9 mouse cellular contexts compared by ENCODE assay signal in genomic region chr8:111403391-111403790, GRCm38 (mm10). TPM values are rescaled to one million over a fixed set of nuclear protein-coding genes. Genes with fewer than 3 reads are reported as not detected.
A peak's percentile ranks its signal among the peaks of the same experiment; 100 is the strongest.
DNase-seq lines count a peak whose midpoint lies in the region; ATAC-seq and TF ChIP-seq lines count a peak whose summit lies in the region.
"Had no signal": no experiment of that assay in that cellular context is flagged by ENCODE, and none has a peak within 500 bp of the region (broad histone marks: within the 10 kb centered on the region; RNA-seq: fewer than 3 reads in every experiment).

No protein-coding gene starts in this region.

- TF ChIP-seq CTCF in forebrain, postnatal 0 days (IDR thresholded peaks at IDR 0.05; ENCODE audit: low read depth), result peak; percentile 37; the same call in 1 of the 2 replicates
- TF ChIP-seq CTCF in embryonic fibroblast, embryonic 13.5 days (IDR thresholded peaks at IDR 0.05; ENCODE audit: borderline replicate concordance, insufficient read depth, low read length), result peak; percentile 25; the same call in 1 of the 2 replicates

- H3K4me3 ChIP-seq in forebrain, postnatal 0 days (ENCODE audit: low read depth, low read length), result no peak overlapping the region
- H3K4me3 ChIP-seq in forebrain, embryonic 13.5 days, result no peak overlapping the region
- H3K4me3 ChIP-seq in embryonic fibroblast, embryonic 13.5 days (ENCODE audit: insufficient read depth, low read length), result no peak overlapping the region

- H3K27ac ChIP-seq in forebrain, postnatal 0 days (ENCODE audit: low read depth, low read length), result no peak overlapping the region
- H3K27ac ChIP-seq in forebrain, embryonic 13.5 days, result no peak overlapping the region
- H3K27ac ChIP-seq in embryonic fibroblast, embryonic 13.5 days (ENCODE audit: insufficient read depth, low read length), result no peak overlapping the region

- no peak for ATAC-seq in forebrain, postnatal 0 days
- no peak for ATAC-seq in forebrain, embryonic 13.5 days
- ATAC-seq: inflammation-experienced regulatory T-cells, adult 6 months had no signal

- H3K9me3 ChIP-seq in forebrain, postnatal 0 days (ENCODE audit: low read length), result no peaks in the 10 kb centered on the region
- H3K9me3 ChIP-seq in forebrain, embryonic 13.5 days (replicated peaks), result no peaks in the 10 kb centered on the region

- intact Hi-C loops in gastrocnemius, postnatal 36 days (cut with DNase I), result no loop called here

- TF ChIP-seq POLR2A in embryonic fibroblast, embryonic 13.5 days (IDR thresholded peaks at IDR 0.05; ENCODE audit: low read depth, low read length), result no peak

- no peak overlapping the region for H3K9ac ChIP-seq in forebrain, postnatal 0 days
- no peak overlapping the region for H3K9ac ChIP-seq in forebrain, embryonic 13.5 days

- no peak for DNase-seq in forebrain, postnatal 0 days
- DNase-seq in ovary, postnatal 36 days (ENCODE audit: low spot score), result peak; percentile 16
- no peak for DNase-seq in ovary, adult 18-20 months (ENCODE audit: low spot score)
- peak; percentile 4 to 35 for DNase-seq in thymus, postnatal 10 days (ENCODE audit: low spot score in 2 of 2)
- DNase-seq in gastrocnemius, postnatal 36 days, result no peak
- no peak for DNase-seq in right cerebral cortex, postnatal 4 days

- H3K4me2 ChIP-seq in forebrain, postnatal 0 days (ENCODE audit: low read depth), result no peak overlapping the region
- no peak overlapping the region for H3K4me2 ChIP-seq in forebrain, embryonic 13.5 days

- no peaks in the 10 kb centered on the region for H3K36me3 ChIP-seq in forebrain, postnatal 0 days (ENCODE audit: insufficient read depth)
- H3K36me3 ChIP-seq in forebrain, embryonic 13.5 days (ENCODE audit: poor library complexity, severe bottlenecking), result no peaks in the 10 kb centered on the region

- WGBS in forebrain, postnatal 0 days, result 47% methylated on average over 4 of the region's 4 CpGs
- WGBS in forebrain, embryonic 13.5 days, result 44% methylated on average over 4 of the region's 4 CpGs

- no peaks in the 10 kb centered on the region; the same call in 1 of the 2 replicates for H3K27me3 ChIP-seq in forebrain, postnatal 0 days (ENCODE audit: insufficient read depth, low read length)
- H3K27me3 ChIP-seq in forebrain, embryonic 13.5 days, result peaks cover 4% of the 10 kb centered on the region; the same call in 1 of the 2 replicates

- H3K4me1 ChIP-seq in forebrain, postnatal 0 days (ENCODE audit: insufficient read depth), result no peaks in the 10 kb centered on the region
- H3K4me1 ChIP-seq in forebrain, embryonic 13.5 days, result no peaks in the 10 kb centered on the region
- no peaks in the 10 kb centered on the region for H3K4me1 ChIP-seq in embryonic fibroblast, embryonic 13.5 days (ENCODE audit: control insufficient read depth, insufficient read depth, low read length)

RNA-seq across cellular contexts. Expression of gene Fa2h, which starts 9.8 kb away (rescaled TPM):
- 0.29 and 0.31 TPM in 2 replicates for total RNA-seq in forebrain, postnatal 0 days (2014; rRNA removed)
- polyA plus RNA-seq in forebrain, postnatal 0 days (2015; fragmentation: Nextera tagmentation; extraction: Ambion mirVana), result 0.30 and 0.33 TPM in 2 replicates
- not detected in 2 replicates for polyA plus RNA-seq in forebrain, embryonic 13.5 days (2015; fragmentation: Nextera tagmentation; extraction: Ambion mirVana)
- not detected in 2 replicates for polyA plus RNA-seq in embryonic fibroblast, embryonic 13.5 days (2011; ENCODE audit: insufficient read length, low read depth, missing spikeins)
- total RNA-seq in gastrocnemius, postnatal 36 days (2021), result 1 to 10 TPM in 1 of 2 experiments, under 1 TPM in 1; 0.71 to 1.5 TPM

Comparison
In these comparisons a context has a peak if more than half of its experiments do, and no peak if none do; other contexts are left out.
1. DNase-seq: peak in ovary, postnatal 36 days (single experiment) and thymus, postnatal 10 days (2 of 2); none in forebrain, postnatal 0 days (single experiment), ovary, adult 18-20 months (single experiment), gastrocnemius, postnatal 36 days (0 of 2) and right cerebral cortex, postnatal 4 days (single experiment).